In the genomic region with DNA sequence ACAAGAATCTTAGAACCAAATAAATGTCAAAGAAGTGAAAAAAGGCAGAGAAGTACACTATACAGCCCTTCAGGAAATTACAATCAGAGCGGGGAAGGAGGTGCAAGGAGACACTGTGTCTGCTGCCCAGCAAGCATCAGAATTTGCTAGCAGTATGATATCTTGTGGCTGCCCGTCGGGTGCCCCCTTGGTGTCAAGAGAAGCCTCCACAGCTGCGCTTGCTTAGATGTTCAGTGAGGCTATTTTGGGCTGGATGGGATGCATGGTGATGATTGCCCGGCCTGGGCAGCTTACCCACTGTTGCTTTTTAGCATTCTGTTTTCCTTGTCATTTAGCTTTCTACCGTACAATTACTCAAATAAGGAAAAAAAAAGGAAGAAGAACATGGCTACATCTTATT, we compare ENCODE assay signal across 34 mouse cellular contexts. TPM values are rescaled to one million over a fixed set of nuclear protein-coding genes. Genes with fewer than 3 reads are reported as not detected.
DNase-seq lines count a peak whose midpoint lies in the region; ATAC-seq and TF ChIP-seq lines count a peak whose summit lies in the region.
"Had no signal": no experiment of that assay in that cellular context is flagged by ENCODE, and none has a peak within 500 bp of the region (broad histone marks: within the 10 kb centered on the region; RNA-seq: fewer than 3 reads in every experiment).

No protein-coding gene starts in this region.

- H3K4me1 ChIP-seq in heart, embryonic 12.5 days (replicated peaks): peaks cover 22% of the 10 kb centered on the region
- H3K4me1 ChIP-seq in heart, postnatal 0 days (ENCODE audit: control insufficient read depth, insufficient read depth): peaks cover 22% of the 10 kb centered on the region
- no peaks in the 10 kb centered on the region for H3K4me1 ChIP-seq in kidney, adult 2 months (ENCODE audit: control insufficient read depth, insufficient read depth, low read length)
- H3K4me1 ChIP-seq: embryonic facial prominence, embryonic 10.5 days; embryonic facial prominence, embryonic 15.5 days; hindbrain, embryonic 12.5 days; intestine, embryonic 15.5 days; limb, embryonic 10.5 days; liver, embryonic 13.5 days had no signal

- H3K27me3 ChIP-seq in heart, embryonic 12.5 days (replicated peaks): no peaks in the 10 kb centered on the region
- no peaks in the 10 kb centered on the region for H3K27me3 ChIP-seq in heart, postnatal 0 days (ENCODE audit: control insufficient read depth, insufficient read depth, low read length)
- H3K27me3 ChIP-seq in kidney, adult 2 months (replicated peaks; ENCODE audit: control insufficient read depth, insufficient read depth, low read length): no peaks in the 10 kb centered on the region
- H3K27me3 ChIP-seq: CH12.LX; embryonic facial prominence, embryonic 15.5 days; hindbrain, embryonic 12.5 days; intestine, embryonic 15.5 days; limb, embryonic 15.5 days; liver, embryonic 13.5 days; Patski had no signal

- no peaks in the 10 kb centered on the region for H3K9me3 ChIP-seq in heart, embryonic 12.5 days (replicated peaks)
- H3K9me3 ChIP-seq in heart, postnatal 0 days (replicated peaks; ENCODE audit: control insufficient read depth, low read length): no peaks in the 10 kb centered on the region
- H3K9me3 ChIP-seq: embryonic facial prominence, embryonic 10.5 days; embryonic facial prominence, embryonic 15.5 days; hindbrain, embryonic 12.5 days; intestine, embryonic 15.5 days; limb, embryonic 10.5 days; limb, embryonic 15.5 days; liver, embryonic 13.5 days had no signal

- no peak overlapping the region for H3K27ac ChIP-seq in heart, embryonic 12.5 days (ENCODE audit: poor library complexity, severe bottlenecking)
- H3K27ac ChIP-seq in heart, postnatal 0 days (ENCODE audit: low read depth): peak overlapping the region; percentile 53
- H3K27ac ChIP-seq in kidney, adult 2 months (ENCODE audit: insufficient read depth, low read depth, low read length): no peak overlapping the region
- H3K27ac ChIP-seq: embryonic facial prominence, embryonic 10.5 days; embryonic facial prominence, embryonic 15.5 days; gastrocnemius, adult 2 months; hindbrain, embryonic 12.5 days; hindbrain, postnatal 0 days; intestine, embryonic 15.5 days; limb, embryonic 10.5 days; limb, embryonic 15.5 days; liver, embryonic 13.5 days; macrophage had no signal

- peak; percentile 62 for ATAC-seq in frontal cortex, adult (ENCODE audit: low TSS enrichment)
- peak; percentile 45; the same call in 1 of the 2 replicates for ATAC-seq in heart, embryonic 12.5 days (ENCODE audit: insufficient number of reproducible peaks, low FRiP score)
- ATAC-seq in heart, postnatal 0 days (ENCODE audit: insufficient read depth, low read depth): peak; percentile 85
- ATAC-seq: forebrain, embryonic 14.5 days; hindbrain, postnatal 0 days; intestine, embryonic 15.5 days; Patski had no signal

- H3K36me3 ChIP-seq in heart, embryonic 12.5 days: no peaks in the 10 kb centered on the region
- H3K36me3 ChIP-seq in heart, postnatal 0 days (replicated peaks; ENCODE audit: control insufficient read depth, insufficient read depth, low read length): no peaks in the 10 kb centered on the region
- no peaks in the 10 kb centered on the region for H3K36me3 ChIP-seq in kidney, adult 2 months (ENCODE audit: control insufficient read depth, insufficient read depth, low read length)
- H3K36me3 ChIP-seq: embryonic facial prominence, embryonic 10.5 days; embryonic facial prominence, embryonic 15.5 days; hindbrain, embryonic 12.5 days; intestine, embryonic 15.5 days; limb, embryonic 10.5 days; limb, embryonic 15.5 days; liver, embryonic 13.5 days had no signal

- WGBS in heart, embryonic 12.5 days: 16% methylated on average over 6 of the region's 6 CpGs
- WGBS in heart, postnatal 0 days: 16% methylated on average over 6 of the region's 6 CpGs
- 84% methylated on average over 6 of the region's 6 CpGs for WGBS in kidney, adult 2 months

- no peak for TF ChIP-seq POLR2A in kidney, adult 2 months (IDR thresholded peaks at IDR 0.05; ENCODE audit: low read depth, low read length)

- TF ChIP-seq EP300 in heart, postnatal 0 days (IDR thresholded peaks at IDR 0.05; ENCODE audit: low read depth): no peak

- peak; percentile 35 for TF ChIP-seq CTCF in heart, postnatal 0 days (IDR thresholded peaks at IDR 0.05; ENCODE audit: low read depth)
- TF ChIP-seq CTCF in kidney, adult 2 months (conservative IDR thresholded peaks at IDR 0.05; ENCODE audit: insufficient read depth, insufficient read length, low read depth, low read length): no peak

- H3K4me2 ChIP-seq in heart, embryonic 12.5 days: no peak overlapping the region
- H3K4me2 ChIP-seq in heart, postnatal 0 days (ENCODE audit: low read depth, low read length): no peak overlapping the region
- H3K4me2 ChIP-seq: embryonic facial prominence, embryonic 15.5 days; hindbrain, embryonic 12.5 days; intestine, embryonic 15.5 days; limb, embryonic 15.5 days; liver, embryonic 13.5 days had no signal

- no peak for DNase-seq in frontal cortex, postnatal 10 days (ENCODE audit: low spot score in 2 of 2)
- DNase-seq in heart, postnatal 0 days (ENCODE audit: low spot score): peak; percentile 66
- DNase-seq in kidney, adult 2 months: no peak
- DNase-seq in kidney, adult 11 months: no peak
- DNase-seq in natural killer cell, adult 2 months (ENCODE audit: low spot score in 2 of 2): no peak
- DNase-seq: adrenal gland, postnatal 14 days; cerebellum, adult 11-12 months; cerebellum, postnatal 14 days; gastrocnemius, adult 2 months; gastrocnemius, postnatal 36 days; kidney, adult 9 months; kidney, postnatal 10 days; layer of hippocampus, adult 9-11 months; liver, embryonic 13.5 days; lung, adult 18-20 months; lung, postnatal 10 days; midbrain, embryonic 14.5 days; right cerebral cortex, adult 18-20 months; spleen, adult 18-20 months; thymus, postnatal 14 days had no signal

- H3K9ac ChIP-seq in heart, embryonic 12.5 days: no peak overlapping the region
- no peak overlapping the region for H3K9ac ChIP-seq in heart, postnatal 0 days (replicated peaks; ENCODE audit: low read depth, low read length)
- H3K9ac ChIP-seq: embryonic facial prominence, embryonic 15.5 days; hindbrain, embryonic 12.5 days; intestine, embryonic 15.5 days; limb, embryonic 15.5 days; liver, embryonic 13.5 days had no signal

- no peak overlapping the region for H3K4me3 ChIP-seq in heart, embryonic 12.5 days
- H3K4me3 ChIP-seq in heart, postnatal 0 days (ENCODE audit: low read depth, low read length): no peak overlapping the region
- H3K4me3 ChIP-seq in kidney, adult 2 months (ENCODE audit: insufficient read depth, low read depth, low read length): no peak overlapping the region
- H3K4me3 ChIP-seq: embryonic facial prominence, embryonic 10.5 days; embryonic facial prominence, embryonic 15.5 days; gastrocnemius, adult 2 months; hindbrain, embryonic 12.5 days; intestine, embryonic 15.5 days; limb, embryonic 10.5 days; limb, embryonic 15.5 days; liver, embryonic 13.5 days had no signal

RNA-seq across cellular contexts. Expression of a gene that starts 32.0 kb away (rescaled TPM):
- 51.5 and 53.5 TPM in 2 replicates for polyA plus RNA-seq in heart, embryonic 12.5 days (2016; fragmentation: Nextera tagmentation; extraction: Ambion mirVana)
- total RNA-seq in heart, postnatal 0 days (2014; rRNA removed; ENCODE audit: low replicate concordance): 50.8 and 69.1 TPM in 2 replicates
- 51.8 and 61.4 TPM in 2 replicates for polyA plus RNA-seq in heart, postnatal 0 days (2015; fragmentation: Nextera tagmentation; extraction: Ambion mirVana)
- 23.0 and 23.1 TPM in 2 replicates for polyA plus RNA-seq in kidney, adult 2 months (2012; rRNA removed)
- total RNA-seq: CH12.LX; megakaryocyte-erythroid progenitor cell, adult 5-6 weeks had no signal
